Mouse (Mus musculus): ENCODE measurements around the gene Aff3.

Gene Aff3

GRCm38 (mm10) chr1:38536929-38537540 lies 127.7 kb downstream of the Aff3 start:
- DNase-seq = no peak

DNA sequence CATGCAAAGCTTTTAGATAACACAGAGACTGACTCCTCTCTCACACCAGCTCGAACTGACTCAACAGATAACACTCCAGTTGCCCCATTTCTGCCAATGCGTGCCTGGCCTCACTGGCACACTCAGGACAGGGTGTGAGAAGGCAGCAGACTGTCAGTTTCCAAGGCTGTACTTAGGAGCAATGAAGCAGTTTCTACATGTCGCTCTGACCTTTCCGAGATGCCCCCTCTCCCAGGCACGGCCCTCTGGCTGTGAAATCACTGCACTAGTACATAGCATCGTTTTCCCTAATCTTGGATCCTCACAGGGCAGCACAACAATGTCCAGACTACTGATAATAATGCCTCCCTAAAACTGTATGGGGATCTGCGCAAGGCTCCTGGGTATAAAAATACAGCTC lies 132.2 kb downstream of the Aff3 start:
- no peak for DNase-seq

GRCm38 (mm10) chr1:38528607-38529006 lies 136.1 kb downstream of the Aff3 start:
- no peak for DNase-seq

DNA sequence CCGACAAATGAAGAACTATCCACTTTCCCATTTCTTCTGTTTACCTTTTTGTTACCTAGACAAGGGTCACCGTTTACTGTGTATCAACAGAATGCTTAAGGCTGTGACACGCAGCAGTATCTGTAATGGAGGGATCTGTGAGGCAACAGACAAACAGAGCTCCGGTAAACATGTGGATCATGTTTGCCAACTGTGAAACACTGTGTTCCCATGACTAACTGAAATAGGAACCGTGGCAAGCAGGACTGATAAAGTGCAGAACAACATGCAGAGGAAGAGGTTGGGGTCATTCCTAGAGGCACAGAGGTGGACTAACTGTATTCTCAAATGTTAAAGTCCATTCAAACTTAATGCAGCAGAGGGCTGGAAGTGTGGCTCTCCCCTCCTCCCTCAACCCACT lies 138.2 kb downstream of the Aff3 start:
- no peak for DNase-seq

DNA sequence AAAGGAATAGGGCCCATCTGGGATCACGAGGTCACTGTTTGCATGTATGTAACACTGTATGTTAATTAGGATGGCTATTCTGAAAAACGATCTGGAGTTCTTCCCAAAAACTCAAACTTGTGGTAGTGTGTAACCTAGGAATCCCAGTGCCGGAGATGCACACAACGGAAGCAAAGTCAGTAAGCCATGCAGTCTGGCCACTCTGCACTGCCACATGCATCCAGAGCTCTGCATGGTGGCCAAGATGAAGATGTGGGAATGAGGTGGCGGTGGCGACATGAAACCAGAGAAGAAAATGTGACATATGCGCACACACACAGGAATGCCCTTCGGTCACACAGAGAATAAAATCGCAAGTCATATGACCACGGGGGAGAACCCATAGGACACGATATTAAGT lies 143.1 kb downstream of the Aff3 start:
- DNase-seq = no peak

DNA sequence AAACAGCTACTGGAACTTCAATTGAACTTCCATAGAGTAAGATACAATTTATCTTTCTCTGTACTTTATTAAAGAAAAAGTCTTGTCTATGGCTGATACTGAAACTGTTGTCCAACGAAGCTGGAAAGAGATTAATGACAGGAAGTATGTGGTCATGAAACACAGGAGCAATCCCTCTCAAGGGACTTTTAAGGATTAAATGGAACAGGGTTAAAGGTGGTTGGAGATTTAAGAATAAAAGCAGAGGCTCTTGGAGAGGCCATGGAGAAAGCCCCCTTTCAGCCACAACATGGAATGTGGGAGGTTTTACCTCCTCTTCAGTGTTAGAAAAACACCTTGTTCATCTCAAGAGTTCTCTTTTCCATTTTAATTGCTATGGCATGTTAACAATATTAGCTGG lies 148.5 kb downstream of the Aff3 start:
- no peak for DNase-seq

- no peak for DNase-seq
Measured at GRCm38 (mm10) chr1:38514634-38515011, 150.1 kb downstream of the Aff3 start.

DNA sequence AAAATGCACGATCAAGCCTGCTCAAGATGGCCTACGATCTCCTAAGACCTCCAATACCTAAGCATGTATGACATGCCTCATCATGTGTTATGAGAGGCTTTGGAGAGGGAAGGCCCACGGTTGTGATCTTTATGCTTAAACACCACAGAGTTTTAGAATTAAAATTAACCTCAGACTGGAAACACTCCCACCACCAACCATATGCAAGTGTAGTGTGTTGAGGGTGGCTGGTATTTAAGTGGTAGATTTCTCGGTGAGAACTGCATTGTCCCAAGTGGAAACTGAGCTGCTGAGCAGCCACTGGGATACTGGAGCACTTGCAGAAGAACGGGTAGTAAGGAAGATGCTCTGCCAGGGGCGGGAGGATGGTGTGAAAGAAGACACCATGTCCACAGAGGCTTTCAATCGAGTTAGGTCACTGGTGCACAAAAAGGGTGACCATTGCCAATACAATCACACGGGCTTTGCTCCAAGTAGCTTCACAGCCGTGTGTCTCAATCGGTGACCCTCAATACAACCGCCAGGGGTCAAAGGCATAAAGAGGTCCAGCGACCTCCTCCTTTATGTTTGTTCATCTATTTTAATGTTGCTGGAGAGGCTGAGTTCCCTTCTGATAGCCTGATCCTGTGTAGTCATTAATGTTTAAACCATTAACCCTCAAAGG lies 150.7 kb downstream of the Aff3 start:
- DNase-seq = no peak

- DNase-seq = no peak
Measured at GRCm38 (mm10) chr1:38512258-38513081, 152.3 kb downstream of the Aff3 start.

GRCm38 (mm10) chr1:38511076-38511475 lies 153.7 kb downstream of the Aff3 start:
- DNase-seq = no peak

- no peak for DNase-seq
Measured at GRCm38 (mm10) chr1:38509301-38509700, 155.5 kb downstream of the Aff3 start.

GRCm38 (mm10) chr1:38507636-38508179 lies 157.0 kb downstream of the Aff3 start:
- no peak for DNase-seq

- no peak for DNase-seq
Measured at GRCm38 (mm10) chr1:38506396-38506795, 158.4 kb downstream of the Aff3 start.

DNA sequence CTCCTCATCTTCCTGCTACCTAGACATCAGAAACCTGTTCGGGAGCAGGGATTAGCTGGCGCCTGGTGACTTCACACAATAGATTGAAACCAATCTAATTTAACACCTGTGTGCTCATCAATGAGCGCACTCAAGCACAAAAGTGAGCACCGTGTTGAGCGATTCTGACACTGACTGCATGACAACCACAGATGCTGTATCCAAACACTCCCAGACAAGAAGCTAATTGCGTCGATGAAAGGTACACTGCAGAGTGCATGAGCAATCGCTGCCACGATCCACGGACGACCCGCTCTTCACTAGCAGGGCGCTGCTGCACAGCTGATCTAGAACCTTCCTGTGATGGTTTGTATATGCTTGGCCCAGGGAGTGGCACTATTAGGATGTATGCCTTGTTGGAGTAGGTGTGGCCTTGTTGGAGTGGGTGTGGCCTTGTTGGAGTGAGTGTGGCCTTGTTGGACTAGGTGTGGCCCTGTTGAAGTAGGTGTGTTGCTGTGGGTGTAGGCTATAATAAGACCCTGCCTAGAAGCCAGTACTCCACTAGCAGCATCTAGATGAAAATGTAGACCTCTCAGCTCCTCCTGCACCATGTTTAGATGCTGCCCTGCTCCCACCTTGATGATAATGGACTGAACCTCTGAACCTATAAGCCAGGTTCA lies 161.2 kb downstream of the Aff3 start:
- no peak for DNase-seq

DNA sequence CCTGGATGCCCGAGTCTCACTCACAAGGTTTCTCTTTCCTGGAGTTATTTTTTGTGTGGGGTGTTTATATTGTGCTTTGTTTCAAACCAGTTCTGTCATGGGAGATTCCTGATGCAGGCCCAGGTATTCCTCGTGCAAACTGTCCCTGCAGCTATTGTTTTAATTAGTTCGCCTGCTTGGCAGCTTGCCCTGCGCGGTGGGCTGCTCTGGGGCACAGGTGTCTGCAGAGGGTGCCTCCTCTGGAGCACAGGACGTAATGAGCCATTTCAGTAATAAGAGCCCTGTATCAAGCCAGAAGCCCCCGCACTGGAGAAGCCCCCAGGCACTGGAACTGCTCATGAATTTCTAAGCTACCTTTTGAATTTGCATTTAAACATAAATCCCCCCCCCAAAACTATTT lies 162.0 kb downstream of the Aff3 start:
- DNase-seq = peak in 1 of 2 experiments; percentile 32

- DNase-seq = no peak
Measured at GRCm38 (mm10) chr1:38501231-38501630, 163.5 kb downstream of the Aff3 start.

DNA sequence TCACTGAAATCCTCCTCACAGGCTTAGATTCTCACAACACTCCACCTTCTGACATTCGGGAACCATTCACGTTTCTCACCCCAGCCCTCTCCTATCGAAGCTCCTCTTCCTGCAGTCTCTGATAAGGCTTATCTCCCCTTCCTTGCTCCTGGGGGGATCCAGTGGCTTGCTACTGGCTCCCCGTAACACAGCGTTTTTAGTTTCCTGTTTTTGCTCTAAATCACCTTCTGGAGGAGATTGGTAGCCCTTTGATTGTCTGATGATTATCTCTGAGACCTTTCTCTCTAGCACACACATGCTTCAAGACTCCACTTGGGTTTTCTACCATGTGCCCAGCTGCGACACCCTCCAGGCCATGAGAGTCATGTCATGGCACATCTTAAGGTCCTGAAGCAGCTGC lies 165.3 kb downstream of the Aff3 start:
- no peak for DNase-seq

- no peak for DNase-seq
Measured at GRCm38 (mm10) chr1:38497576-38497975, 167.2 kb downstream of the Aff3 start.

- no peak for DNase-seq
Measured at GRCm38 (mm10) chr1:38496886-38497528, 167.7 kb downstream of the Aff3 start.

GRCm38 (mm10) chr1:38495284-38495683 lies 169.5 kb downstream of the Aff3 start:
- peak in 1 of 2 experiments; percentile 0 for DNase-seq

GRCm38 (mm10) chr1:38489733-38490132 lies 175.0 kb downstream of the Aff3 start:
- no peak for DNase-seq

GRCm38 (mm10) chr1:38488667-38489210 lies 176.0 kb downstream of the Aff3 start:
- no peak for DNase-seq
